Mouse (Mus musculus) ovary, postnatal 36 days (tissue): ENCODE measurements around the gene Eno2.
"Not testable (repeated sequence)": the region's sequence is repeated elsewhere in the genome, so short reads cannot be mapped to it uniquely, and the experiment has no call there.

Experiments used
- DNase-seq: peaks from one replicate; pipeline ENCODE4 v3.0.0; 2022; ENCODE audit warnings: low spot score, mixed read lengths

The Eno2 gene

GRCm38 (mm10) chr6:124769101-124769765, at the start of gene Eno2:
Eno2 (minus strand) TSS chr6:124769673.
- no peak for DNase-seq

DNA sequence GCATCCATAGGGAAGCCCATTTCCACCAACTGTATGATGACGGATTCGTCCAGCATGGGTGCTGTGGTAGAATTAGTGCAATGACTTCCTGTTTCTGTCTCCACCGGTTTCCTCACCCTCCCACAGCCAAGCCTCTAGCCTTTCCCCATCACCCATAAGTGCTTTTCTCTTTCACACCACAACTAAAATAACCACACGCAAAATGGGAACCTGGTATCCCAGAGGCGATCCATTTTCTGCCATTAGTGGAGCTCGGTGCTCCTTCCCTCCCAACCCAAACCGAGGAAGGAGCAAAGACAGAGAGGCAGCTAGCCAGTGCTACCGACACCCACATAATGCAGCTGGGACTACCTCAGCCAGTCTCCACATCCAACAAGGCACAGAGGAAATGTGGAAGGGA, 48.5 kb upstream of the Eno2 start:
- DNase-seq: no peak

DNA sequence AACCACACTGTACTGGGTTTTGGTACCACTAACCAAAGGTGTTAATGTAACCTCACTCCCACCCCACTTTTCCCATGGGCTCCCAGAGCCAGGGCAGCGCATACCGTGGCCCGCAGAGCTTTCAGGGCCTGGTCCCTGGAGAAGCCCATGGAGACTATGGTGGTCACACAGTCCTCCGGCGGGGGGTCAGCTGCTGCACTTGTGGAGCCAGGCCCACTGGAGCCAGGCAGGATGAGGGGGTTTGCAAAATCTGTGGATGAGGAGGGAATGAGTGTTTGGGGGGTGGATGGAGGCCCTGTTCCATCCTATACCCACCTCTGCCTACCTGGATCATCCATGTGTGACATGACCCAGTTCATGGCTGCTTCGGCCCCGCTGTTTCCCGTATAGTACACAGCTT, 48.1 kb upstream of the Eno2 start:
- DNase-seq: no peak

- no peak for DNase-seq
Measured at GRCm38 (mm10) chr6:124817125-124817524, 47.7 kb upstream of the Eno2 start.

DNA sequence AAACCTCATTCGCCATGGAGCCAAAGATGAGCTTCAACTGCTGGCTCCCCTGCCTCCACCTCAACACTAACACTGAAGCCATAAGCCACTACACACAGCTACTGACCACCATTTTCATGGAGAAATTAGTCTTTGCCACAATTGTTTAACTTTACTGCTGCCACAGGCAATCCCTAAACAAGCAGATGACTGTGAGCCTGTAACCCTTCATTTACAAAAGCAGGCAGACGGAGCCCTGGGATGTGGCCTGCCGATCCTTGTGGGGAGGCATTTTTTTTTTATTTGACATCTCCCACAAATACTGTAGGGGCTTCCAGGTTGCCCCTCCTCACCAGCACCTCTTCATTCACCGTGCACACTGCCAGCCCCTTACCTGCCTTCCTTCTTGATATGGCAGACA, 47.1 kb upstream of the Eno2 start:
- no peak for DNase-seq

GRCm38 (mm10) chr6:124814858-124815774, 45.6 kb upstream of the Eno2 start:
- no peak for DNase-seq

DNA sequence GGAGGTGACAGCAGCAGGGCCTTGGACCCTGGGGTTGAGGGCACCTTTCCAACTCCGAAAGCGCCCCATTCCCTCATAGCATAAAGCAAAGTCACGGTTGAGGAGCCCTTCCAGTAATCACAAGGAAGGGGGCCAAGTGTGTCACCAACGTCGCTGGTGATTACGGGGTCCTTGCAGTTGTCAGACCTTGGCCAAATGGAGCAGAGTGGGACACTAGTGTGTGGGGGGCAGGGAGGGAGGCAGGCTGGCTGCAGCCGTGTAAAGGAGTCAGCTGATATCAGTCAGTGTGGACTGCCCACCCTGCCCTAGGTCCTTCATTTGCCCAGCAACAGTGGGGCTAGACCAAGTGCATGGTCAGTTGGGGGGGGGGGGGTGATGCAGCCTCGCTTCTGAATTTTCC, 45.0 kb upstream of the Eno2 start:
- DNase-seq: no peak

DNA sequence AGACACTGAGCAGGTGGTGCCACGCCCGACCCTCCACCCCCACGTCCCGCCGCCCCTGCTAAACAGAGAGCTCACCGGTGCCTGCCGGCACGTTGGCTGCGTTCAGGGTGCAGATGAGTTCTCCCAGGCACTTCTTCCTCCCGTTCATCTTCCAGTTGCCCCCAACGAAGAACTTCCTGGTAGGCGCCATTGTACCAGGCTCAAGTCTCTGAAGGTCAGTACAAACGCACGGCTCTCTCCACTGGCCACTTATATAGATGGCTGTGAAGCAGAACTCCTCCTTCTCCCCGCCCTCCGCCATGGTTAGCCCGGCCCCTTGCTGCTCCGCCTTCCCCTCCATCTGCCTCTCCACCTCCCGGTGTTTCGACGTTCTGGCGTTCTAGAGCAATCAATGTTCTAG, 44.5 kb upstream of the Eno2 start, which contains the start of gene Tpi1:
TSS of gene Tpi1 (minus strand) at position 364 of the 400 bp plus-strand sequence.
- DNase-seq: peak; percentile 91

DNA sequence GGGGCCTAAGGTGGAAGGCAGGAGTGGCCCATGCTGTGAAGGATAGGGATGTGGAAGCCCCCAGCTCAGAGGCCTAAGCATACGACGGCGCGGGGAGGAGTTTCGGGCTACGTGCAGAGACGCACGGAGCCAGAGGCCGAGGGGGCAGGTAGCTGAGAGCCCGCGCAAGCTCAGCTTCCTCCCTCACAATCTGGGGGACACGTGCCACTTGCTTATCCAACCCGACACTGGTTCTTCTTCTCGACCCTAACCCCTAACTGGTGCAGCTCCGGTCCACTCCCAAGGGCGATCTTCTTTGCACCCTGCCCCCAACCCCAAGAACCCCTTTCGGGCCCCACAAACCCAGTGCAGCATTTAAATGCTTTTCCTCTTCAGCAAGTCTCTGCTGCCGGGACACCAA, 44.0 kb upstream of the Eno2 start:
- peak; percentile 64 for DNase-seq

- DNase-seq: no peak
Measured at GRCm38 (mm10) chr6:124812848-124813247, 43.4 kb upstream of the Eno2 start.

GRCm38 (mm10) chr6:124811701-124812560, 42.5 kb upstream of the Eno2 start:
- no peak for DNase-seq

DNA sequence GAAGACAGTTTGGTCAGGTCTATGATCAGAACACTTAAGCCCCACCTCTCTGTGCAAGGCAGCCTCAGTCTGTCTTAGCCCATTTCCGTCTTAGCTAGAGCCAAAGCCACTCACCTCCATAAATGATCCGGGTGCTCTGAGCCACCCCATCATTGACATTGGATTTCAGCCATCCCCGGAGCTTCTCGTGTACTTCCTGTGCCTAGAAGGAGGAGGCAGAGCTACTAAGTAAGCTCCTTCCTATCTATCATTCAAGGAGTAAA, 41.9 kb upstream of the Eno2 start:
- no peak for DNase-seq

DNA sequence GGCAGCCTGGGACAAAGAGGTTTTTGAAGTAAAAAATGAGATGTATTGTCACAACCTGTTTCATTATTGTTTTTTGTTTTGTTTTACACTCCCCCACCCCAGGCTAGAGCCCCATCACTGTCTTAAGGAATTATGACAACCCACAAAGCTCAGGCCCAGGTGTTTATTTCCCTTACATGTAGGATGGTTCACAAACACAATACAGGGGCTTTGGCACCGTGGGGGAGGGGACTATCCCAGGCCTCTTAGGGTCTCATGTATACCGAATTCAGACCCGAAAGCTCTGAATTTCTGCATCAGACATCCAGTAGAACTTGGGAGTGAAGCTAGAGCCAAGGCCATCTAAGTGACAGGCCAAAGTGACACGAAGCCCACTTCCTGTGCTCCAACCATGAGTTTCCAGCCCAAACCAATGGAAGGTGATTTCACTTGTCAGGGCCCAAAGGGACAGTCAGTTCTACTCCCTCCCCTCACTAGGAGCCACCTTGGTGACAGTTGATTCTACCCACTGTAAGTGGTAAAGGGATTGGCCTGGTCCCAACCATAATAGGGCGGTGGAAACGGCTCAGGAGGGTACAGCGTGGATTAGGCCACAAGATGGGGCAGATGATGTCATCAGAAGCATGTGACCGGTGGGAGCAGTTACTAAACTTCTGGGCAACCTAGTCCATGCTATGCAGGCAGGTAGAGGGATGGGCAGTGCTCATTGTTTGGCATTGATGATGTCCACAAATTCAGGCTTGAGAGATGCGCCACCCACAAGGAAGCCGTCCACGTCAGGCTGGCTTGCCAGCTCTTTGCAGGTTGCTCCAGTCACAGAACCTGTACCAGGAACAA, 41.3 kb upstream of the Eno2 start:
- DNase-seq: not testable (repeated sequence)

- DNase-seq: no peak
Measured at GRCm38 (mm10) chr6:124809775-124810538, 40.5 kb upstream of the Eno2 start.

DNA sequence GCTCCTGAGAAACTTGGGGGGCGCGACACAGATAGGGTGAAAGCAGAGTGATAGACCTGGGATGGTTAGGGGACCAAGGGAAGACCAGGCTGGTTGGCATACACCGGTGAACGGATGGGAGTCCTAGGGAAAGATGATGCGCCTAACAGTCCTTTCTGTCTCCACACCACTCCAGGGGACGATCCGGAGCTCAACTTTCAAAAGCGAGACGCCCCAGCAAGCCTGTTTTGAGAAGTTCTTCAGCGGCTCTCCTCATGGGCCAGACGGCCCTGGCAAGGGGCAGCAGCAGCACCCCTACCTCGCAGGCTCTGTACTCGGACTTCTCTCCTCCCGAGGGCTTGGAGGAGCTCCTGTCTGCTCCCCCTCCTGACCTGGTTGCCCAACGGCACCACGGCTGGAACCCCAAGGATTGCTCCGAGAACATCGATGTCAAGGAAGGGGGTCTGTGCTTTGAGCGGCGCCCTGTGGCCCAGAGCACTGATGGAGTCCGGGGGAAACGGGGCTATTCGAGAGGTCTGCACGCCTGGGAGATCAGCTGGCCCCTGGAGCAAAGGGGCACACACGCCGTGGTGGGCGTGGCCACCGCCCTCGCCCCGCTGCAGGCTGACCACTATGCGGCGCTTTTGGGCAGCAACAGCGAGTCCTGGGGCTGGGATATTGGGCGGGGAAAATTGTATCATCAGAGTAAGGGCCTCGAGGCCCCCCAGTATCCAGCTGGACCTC, 39.7 kb upstream of the Eno2 start:
- DNase-seq: peak; percentile 87

- DNase-seq: peak; percentile 80
Measured at GRCm38 (mm10) chr6:124808358-124809012, 39.0 kb upstream of the Eno2 start, which contains the start of gene Spsb2. Spsb2 (plus strand) TSS chr6:124808661.

- no peak for DNase-seq
Measured at GRCm38 (mm10) chr6:124807986-124808357, 38.5 kb upstream of the Eno2 start.

DNA sequence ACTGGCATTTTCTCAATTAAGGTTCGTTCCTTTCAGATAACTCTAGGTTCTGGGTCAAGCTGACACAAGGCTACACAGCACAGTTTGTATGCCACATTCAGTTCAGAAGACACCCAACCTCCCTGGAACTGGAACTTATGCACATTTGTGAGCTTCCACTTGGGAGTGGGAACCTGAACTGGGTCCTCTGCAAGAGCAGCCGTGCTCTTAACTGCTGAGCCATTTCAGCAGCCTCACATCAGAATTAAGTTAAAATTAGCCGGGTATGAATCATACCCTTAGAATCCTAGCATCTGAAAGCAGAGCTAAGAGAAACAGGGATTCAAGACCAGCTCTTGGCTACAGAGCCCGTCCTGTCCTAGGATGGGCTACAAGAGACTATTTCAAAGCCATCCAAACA, 37.9 kb upstream of the Eno2 start:
- no peak for DNase-seq

DNA sequence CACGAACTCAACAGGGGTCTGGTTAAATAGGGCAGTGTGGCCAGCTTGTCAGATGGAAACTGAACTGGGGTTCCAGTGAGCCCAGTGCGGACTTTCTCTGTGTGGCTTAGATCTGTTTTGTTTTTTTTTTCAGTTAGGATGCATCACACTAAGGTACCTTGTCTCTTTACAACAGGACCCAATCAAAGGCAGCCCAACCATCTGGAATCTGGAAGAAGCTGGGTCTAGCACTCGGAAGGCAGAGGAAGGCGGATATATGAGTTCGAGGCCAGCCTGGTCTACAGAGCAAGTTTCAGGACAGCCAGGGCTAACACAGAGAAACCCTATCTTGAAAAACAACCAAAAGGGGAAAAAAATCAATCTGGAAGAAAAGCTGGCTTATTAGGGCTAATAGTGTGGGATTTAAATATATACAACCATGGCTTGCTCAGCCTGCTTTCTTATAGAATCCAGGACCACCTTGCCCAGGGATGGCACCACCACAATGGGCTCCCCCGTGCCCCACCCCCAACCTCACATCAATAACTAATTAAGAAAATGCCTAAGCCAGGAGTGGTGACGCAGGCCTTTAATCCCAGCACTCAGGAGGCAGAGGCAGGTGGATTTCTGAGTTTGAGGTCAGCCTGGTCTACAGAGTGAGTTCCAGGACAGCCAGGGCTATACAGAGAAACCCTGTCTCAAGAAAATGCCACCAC, 37.1 kb upstream of the Eno2 start:
- no peak for DNase-seq
